Mouse (Mus musculus): ENCODE results near the gene Htra1.
A peak's percentile ranks its signal among the peaks of the same experiment; 100 is the strongest.

The Htra1 gene

GRCm38 (mm10) chr7:130935793-130936471 is at the start of gene Htra1:
Htra1 (plus strand) TSS chr7:130936111.
- peak; percentile 13 to 17 for DNase-seq

GRCm38 (mm10) chr7:130886246-130886645 is 49.7 kb upstream of the Htra1 start:
- no peak for DNase-seq

GRCm38 (mm10) chr7:130887946-130888345 is 48.0 kb upstream of the Htra1 start:
- no peak for DNase-seq

GRCm38 (mm10) chr7:130890871-130891270 is 45.0 kb upstream of the Htra1 start:
- DNase-seq, result no peak

- DNase-seq, result peak in 1 of 2 experiments; percentile 11
Observed at GRCm38 (mm10) chr7:130892973-130893372, 42.9 kb upstream of the Htra1 start.

DNA sequence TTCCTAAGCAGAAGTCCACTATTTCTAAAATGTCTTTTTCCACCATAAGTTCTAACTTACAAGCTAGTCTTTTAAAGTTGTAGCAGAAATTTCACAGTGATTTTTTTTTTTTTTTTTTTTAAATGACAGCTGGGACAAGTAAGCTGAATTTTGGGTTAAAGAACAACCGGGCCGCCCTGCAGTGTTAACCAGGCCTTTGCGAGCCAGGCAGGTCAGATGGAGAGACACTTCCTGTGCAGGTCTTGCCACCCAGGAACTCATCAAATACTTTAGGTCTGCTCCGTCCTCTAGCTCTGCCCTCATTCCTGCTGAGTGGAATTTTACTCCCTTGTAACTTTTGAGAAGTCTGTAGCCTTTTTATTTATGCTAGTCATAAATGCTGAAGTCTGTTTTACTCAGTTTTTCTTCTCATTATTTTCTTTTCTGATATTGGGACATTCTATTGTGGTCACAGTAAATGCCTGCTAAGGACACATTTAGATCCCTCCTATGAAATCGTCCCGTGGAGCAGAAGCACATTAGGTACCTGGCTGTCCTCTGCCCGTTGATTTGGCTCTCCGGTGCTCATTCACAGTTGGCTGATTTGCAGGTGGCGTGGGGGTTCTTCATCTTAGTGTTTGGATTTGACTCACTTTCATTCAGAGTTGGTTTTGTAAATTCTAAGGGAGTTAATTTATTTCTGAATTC is 40.8 kb upstream of the Htra1 start:
- DNase-seq, result no peak

DNA sequence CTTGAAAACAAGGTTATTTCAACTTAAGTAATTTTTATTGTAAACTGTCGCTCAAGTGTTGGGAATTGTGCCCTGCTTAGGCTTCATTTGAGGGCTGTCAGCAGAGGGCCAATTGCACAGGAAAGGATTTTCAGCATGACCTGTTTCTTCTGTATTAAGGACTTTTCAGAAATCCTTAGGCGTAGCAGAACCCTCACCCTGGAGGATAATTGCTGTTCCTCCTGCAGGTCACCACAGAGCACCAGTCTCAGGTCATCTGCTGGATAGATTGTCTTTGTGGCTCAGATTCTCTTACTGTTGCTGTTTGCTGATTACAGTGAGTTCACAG is 40.3 kb upstream of the Htra1 start:
- DNase-seq, result no peak

- no peak for DNase-seq
Observed at GRCm38 (mm10) chr7:130896064-130896463, 39.8 kb upstream of the Htra1 start.

DNA sequence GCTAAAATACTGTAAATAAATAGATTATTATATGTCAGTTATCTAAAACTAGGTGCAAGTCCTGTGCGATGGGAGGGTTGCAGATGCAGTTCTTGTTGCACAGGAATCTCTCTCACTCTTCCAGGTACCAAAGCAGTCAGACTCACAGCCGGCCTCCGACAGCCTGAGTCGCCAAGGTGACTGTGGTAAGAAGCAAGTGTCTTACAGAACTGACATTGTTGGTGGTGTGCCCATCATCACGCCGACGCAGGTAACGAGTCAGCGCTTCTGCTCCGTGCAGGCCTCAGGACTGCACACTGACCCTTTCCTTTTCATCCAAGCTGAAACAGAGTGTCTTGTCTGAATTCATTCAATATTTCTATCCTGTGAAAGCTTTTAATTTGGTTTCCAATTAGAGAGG is 38.7 kb upstream of the Htra1 start:
- no peak for DNase-seq

DNA sequence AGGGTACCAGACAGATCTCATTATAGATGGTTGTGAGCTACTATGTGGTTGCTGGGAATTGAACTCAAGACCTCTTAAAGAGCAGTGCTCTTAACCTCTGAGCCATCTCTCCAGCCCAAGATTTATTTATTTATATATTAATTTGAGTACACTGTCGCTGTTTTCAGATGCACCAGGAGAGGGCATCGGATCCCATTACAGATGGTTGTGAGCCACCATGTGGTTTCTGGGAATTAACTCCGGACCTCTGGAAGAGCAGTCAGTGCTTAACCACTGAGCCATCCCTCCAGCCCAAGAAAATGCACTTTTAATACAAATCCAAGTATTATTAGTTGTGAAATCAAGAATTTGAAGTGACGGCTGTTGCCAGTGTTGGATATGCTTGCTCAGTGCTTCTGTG is 37.5 kb upstream of the Htra1 start:
- DNase-seq, result no peak

DNA sequence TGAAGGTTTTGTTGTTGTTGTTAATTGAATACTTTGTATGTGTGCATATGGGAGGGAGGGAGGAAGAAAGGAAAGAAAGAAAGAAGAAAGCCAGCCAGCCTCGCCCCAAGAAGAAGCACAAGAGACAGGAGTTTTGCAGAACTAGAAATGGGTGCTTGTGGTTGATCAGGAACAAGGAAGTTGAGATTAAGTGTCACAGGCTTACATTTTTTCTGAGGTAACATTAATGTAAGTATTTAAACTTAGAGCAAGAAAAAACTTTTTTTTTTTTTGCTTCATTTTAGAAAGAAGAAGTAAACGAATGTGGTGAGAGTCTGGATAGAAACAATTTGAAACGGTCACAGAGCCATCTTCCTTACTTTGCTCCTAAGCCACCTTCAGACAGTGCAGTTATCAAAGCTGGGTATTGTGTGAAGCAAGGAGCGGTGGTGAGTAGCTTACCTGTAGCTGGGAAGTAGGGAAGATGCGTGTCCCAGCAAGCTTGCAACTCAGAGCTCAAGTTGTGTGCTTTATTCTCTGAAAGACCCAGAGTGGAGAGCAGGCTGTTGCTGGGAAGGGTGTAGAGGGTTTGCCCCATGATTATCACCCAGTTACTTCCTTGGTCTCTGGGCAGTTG is 35.6 kb upstream of the Htra1 start:
- DNase-seq, result no peak

- no peak for DNase-seq
Observed at GRCm38 (mm10) chr7:130902929-130903328, 33.0 kb upstream of the Htra1 start.

DNA sequence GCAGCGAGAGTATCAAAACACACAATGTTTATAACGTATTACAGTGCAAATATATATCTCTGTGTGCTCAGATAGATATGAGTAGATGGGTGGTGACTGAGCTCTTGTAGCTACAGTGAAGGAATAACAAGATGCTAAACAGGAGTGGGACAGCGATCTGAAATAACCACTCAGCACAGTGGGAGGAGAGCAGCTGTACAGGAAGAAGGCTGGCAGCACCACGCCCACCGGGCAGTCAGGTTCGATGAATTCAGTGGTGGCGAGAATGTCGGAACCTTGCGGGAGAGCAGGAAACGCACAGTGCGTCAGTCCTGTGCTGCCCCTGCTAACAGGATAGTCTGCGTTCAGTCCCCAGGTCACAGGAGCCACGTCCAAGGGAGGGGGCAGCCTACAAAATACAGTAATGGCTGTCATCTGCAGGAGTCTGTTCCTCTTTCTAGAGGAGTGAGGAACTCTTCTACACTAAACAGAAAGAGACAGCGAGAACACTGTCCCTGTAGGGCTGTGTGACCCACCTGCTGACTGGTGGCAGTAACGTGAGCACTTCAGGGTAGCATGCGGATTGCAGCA is 32.3 kb upstream of the Htra1 start:
- DNase-seq, result peak; percentile 9 to 34

DNA sequence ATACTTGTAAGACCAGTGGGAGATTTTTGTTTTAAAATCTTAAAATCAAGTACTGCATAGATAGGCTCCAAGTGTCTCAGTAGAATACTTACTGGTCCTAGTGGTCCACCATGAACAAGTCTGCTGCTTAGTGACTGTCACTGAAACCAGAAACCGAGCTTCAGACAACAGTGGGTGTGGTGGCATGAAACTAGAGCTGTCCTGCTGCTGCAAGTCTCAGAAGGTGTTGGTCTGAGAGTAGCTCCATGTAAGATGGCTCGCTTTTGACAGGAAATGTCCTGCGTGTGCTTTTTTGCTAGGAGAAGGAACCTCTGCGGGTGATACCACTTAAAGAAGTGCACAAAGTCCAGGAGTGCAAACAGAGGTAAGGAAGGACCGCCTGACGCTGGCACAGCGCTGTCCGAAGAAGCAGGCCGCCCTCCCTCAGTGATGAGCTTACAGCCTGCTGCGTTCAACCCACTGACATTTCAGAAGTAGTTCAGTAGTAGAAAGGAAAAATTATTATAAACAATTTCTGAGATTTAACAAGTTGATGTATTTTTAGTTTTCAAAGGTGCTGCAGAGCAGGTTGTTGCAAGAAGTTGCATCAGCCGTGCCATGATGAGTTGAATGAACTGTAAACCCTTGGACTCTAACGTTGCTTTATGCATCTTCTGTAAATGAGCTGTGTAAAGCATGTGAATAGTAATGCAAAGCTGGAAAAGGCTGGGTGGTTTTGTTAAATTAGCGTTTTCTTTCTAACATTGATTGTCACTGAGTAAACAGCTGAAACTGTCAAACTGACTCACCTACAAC is 31.1 kb upstream of the Htra1 start:
- no peak for DNase-seq

- DNase-seq, result no peak
Observed at GRCm38 (mm10) chr7:130910841-130911240, 25.1 kb upstream of the Htra1 start.

DNA sequence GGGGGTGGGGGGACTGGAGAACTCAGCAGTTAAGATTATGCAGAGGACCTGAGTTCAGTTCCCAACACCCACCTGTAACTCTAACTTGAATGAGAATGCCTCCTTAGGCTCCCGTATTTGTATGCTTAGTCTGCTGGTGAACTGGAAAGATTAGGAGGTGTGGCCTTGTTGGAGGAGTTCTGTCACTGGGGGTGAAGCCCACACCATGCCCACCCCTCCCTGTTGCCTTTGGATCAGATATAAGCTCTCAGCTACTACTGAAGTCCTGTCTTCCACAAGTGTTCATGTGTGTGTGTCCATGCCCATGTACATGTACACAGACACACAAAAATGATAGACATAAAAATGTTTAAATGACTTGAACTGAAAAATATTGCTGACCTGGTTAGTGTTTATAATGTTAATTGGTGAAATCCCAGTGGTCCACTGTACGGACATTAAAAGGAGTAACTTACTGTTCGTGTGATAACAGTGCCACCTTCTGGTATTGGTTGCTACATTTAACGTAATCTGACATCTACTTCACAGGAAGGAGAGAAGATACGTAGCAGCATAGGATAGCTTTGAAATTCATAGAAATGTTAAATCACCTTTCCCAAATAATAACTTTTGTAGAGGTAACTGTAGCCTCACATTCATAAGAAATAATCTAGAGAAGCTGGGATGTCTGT is 21.1 kb upstream of the Htra1 start:
- DNase-seq, result no peak

DNA sequence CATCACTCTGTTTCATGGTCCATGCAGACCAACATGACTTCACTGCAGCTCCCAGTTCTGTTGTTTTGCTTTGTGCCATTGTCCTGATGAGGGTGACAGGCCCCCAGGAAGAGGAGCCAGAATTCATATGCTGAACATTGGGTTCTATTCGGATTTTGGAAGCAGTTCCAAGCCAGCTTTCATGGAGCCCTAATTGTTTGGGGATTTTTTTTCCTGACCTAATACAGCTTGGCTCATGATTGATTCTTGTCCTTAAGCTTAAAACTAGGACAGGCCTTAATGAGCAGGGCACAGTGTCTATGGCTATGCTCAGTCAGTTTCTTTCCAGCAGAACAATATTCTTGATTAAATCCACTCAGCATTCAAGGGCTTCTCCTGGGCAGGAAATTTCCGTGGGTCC is 17.7 kb upstream of the Htra1 start:
- no peak for DNase-seq

GRCm38 (mm10) chr7:130922981-130923731 is 12.8 kb upstream of the Htra1 start:
- no peak for DNase-seq

GRCm38 (mm10) chr7:130930401-130930800 is 5.5 kb upstream of the Htra1 start:
- no peak for DNase-seq

DNA sequence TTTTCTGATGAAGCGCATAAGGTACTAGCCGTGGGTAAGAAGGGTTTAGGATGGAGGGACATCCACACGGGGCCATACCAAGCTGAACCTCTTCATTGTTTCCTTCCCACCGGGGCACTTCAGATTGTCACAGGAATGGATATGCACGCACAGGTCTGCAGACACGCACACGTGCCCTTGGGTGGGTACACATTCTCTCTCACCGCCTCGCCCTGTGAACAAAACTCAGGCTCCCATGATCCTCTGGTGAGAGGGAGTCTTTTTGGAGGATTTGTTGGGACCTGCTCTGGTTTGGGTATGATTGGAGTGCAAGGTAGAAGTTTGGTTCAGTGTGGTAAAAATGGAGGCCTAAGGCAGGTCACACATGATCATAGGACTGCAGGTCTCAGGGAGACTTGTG is 3.0 kb upstream of the Htra1 start:
- no peak for DNase-seq

DNA sequence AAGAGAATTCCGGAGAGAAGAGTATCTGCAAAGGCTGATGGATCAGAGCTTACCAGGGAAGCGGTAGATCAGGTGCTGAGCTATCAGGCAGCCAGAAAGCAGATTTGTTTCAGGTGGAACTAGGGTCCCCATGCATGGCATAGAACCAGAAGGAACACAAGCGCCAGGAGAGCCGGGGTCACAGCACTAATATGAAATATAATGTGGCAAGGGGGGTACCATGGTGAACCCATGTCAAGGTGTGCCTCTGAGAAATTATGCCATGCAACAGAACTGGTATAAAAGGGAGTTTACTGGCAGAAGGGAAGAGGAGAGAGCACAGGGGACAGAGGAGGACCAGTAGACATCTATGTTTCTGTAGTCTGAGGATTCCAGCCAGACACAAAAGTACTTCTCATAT is 1.3 kb upstream of the Htra1 start:
- DNase-seq, result no peak

DNA sequence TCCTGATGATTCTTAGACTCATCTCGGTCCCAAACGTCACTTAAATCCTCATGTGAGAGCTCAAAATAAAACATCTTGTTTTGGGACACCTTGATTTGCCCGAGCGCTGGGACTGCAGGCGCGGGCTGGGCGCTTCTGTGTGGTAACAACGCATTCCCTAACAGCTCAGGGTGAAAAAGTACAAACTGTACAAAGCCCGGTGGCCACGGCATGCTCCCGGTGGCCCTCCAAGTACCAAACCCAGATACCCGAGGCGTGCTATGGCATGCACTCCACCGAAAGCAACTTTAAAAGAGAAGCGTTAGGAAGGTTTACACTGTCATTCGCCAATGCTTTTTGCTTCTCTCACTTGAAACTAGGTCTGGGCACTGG is 504 bp upstream of the Htra1 start:
- DNase-seq, result no peak

All from spleen, adult 18-20 months (tissue).